Mouse (Mus musculus) limb, embryonic 11.5 days (tissue): Measurements from ENCODE around the gene Rnf39. TPM values are rescaled to one million over a fixed set of nuclear protein-coding genes. Genes with fewer than 3 reads are reported as not detected.

Source experiments
- ATAC-seq: fragments of 200-750 bp; cut with Nextera tagmentation; 2 replicates; pipeline ENCODE4 v1.8.0; 2017; ENCODE audit warnings: low read depth; ENCODE audit not compliant: insufficient number of reproducible peaks, low FRiP score, low TSS enrichment
- DNase-seq: peaks from one replicate; pipeline ENCODE4 v3.0.0-alpha.2; 2015; ENCODE audit warnings: low spot score
- H3K27ac ChIP-seq: fragments of 300-500 bp; sonication (generic); replicated peaks from 2 replicates; pipeline ENCODE4 v1.5.1; 2014; ENCODE audit warnings: low read depth, mild to moderate bottlenecking, low read length
- H3K27me3 ChIP-seq: fragments of 300-500 bp; sonication (generic); 2 replicates; pipeline ENCODE4 v1.6.1; 2014; ENCODE audit warnings: mild to moderate bottlenecking, low read length, mixed read lengths; ENCODE audit not compliant: control insufficient read depth, insufficient read depth
- H3K36me3 ChIP-seq: fragments of 300-500 bp; sonication (generic); 2 replicates; pipeline ENCODE4 v1.6.1; 2014; ENCODE audit warnings: mild to moderate bottlenecking, low read length, moderate library complexity, mixed read lengths; ENCODE audit not compliant: control insufficient read depth, insufficient read depth
- H3K4me1 ChIP-seq: fragments of 300-500 bp; sonication (generic); 2 replicates; pipeline ENCODE4 v1.6.1; 2014; ENCODE audit warnings: low read length, mixed read lengths; ENCODE audit not compliant: control insufficient read depth, insufficient read depth
- H3K4me2 ChIP-seq: fragments of 300-500 bp; sonication (generic); 2 replicates; pipeline ENCODE4 v1.6.1; 2014; ENCODE audit warnings: low read depth, mild to moderate bottlenecking, moderate library complexity; ENCODE audit not compliant: severe bottlenecking
- H3K4me3 ChIP-seq: fragments of 300-500 bp; sonication (generic); 2 replicates; pipeline ENCODE4 v1.5.1; 2014; ENCODE audit warnings: low read depth, low read length
- H3K9ac ChIP-seq: fragments of 300-500 bp; sonication (generic); 2 replicates; pipeline ENCODE4 v1.6.1; 2014; ENCODE audit warnings: mild to moderate bottlenecking, low read length
- H3K9me3 ChIP-seq: fragments of 300-500 bp; sonication (generic); 2 replicates; pipeline ENCODE4 v1.6.1; 2016; ENCODE audit warnings: low read length; ENCODE audit not compliant: control insufficient read depth
- WGBS: fragments of 180-500 bp; shearing (Covaris S2); extraction: QIAGEN DNeasy Blood & Tissue Kit; methylation state at CpG from one replicate; pipeline ENCODE4 v1.1.7; 2014; 5-methylcytosine and 5-hydroxymethylcytosine counted together
- polyA plus RNA-seq: library from polyadenylated mRNA; unstranded; fragments of >200 nt; fragmentation: Nextera tagmentation; extraction: Ambion mirVana; gene quantifications from 2 replicates; pipeline ENCODE4 v1.2.1, GENCODE M21; 2014

The Rnf39 gene
- polyA plus RNA-seq, 1 experiment from 2014 or later, result 0.45 TPM

DNA sequence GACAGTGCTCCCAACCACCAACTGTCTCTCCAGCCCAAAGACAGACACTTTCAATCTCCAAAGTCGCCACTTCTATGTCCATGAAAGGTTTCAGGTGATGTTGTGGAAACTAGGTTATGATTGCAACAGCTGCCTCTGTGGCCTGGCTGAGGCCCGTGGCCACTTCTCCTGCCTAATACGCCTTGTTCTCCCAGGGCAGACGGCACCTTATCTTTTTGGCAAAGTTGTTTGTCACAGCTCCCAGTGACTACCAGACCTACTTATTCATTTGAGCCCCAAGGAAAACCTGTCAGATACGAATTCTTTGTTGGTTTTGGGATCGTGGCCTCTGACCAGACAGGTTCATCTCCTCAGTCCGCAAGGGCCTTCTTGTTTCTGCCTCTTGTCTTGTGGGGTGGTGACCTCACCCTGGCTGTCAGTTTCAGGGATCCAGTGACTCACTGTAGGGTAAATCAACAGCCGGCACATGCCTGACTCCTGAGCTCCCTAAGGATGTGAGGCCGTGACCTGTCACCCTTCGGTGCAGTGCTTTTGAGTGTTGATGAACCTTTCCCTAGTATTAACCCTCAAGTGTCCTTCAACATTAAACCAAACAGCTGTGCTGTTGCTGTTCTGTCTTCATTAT is 15.1 kb upstream of the Rnf39 start:
- WGBS, result 50% methylated on average over 10 of the region's 10 CpGs
- Histone ChIP-seq H3K4me3 (no peak overlapping the region), H3K27ac (no peak overlapping the region), H3K9me3 (no peaks in the 10 kb centered on the region), H3K9ac (no peak overlapping the region), H3K27me3 (no peaks in the 10 kb centered on the region), H3K4me1 (no peaks in the 10 kb centered on the region), H3K36me3 (no peaks in the 10 kb centered on the region), H3K4me2 (no peak overlapping the region)
- ATAC-seq (no peak), DNase-seq (no peak)

DNA sequence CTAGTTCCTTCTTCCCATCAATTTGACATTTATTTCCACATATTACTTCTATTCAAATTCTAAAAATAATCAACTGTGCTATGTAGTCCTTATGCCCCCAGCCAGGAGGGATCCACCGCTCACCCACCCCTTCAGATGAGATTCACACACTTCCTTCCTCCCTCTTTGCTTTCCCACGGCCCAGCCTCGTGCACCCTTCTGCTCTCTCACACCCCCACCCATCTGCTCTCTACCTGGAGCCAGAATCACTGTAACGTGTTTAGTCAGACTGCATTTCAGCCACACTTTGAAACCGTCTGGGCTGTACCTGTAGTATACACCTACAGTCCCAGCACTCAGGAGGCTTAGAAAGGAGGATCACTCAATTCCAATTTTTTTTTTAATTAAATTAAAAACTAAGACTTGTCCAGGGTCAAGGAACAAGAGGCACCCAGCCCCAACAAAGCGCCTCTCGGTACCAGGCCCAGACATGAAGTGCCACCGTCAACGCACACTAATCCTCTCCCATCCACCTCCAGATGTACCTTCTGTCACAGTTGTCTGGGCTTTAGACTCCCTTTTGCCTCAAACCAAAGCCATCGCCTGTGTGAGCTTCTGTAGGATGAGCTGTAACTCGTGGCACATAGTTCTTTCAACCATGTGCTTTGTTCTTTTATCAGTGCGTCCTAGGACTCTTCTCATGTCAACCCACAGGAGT is 13.3 kb upstream of the Rnf39 start:
- Histone ChIP-seq H3K4me1 (no peaks in the 10 kb centered on the region), H3K27me3 (no peaks in the 10 kb centered on the region), H3K4me2 (no peak overlapping the region), H3K9ac (no peak overlapping the region), H3K27ac (no peak overlapping the region), H3K4me3 (no peak overlapping the region), H3K36me3 (no peaks in the 10 kb centered on the region), H3K9me3 (no peaks in the 10 kb centered on the region)
- no peak for ATAC-seq
- no peak for DNase-seq
- 76% methylated on average over 12 of the region's 12 CpGs for WGBS

DNA sequence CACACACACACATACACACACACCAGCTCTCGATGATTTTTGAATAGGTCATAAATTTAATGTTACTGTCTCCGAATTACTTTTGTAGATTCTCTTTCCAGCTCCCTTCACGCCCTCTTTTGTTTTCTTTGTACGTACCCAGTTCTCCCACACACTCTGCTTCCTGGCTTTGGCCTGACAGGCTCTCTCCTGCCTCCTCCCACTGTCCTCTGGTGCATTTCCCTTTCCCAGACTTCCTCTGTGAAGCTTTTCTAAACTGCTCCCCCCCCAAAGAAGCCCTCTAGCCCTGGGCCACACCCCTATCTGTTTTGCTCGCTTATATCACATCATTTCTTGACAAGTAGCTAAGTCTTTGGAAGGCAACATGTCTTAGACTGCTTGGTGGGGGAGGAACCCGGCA is 12.5 kb upstream of the Rnf39 start:
- Histone ChIP-seq H3K4me2 (no peak overlapping the region), H3K9ac (no peak overlapping the region), H3K36me3 (no peaks in the 10 kb centered on the region), H3K27ac (no peak overlapping the region), H3K9me3 (no peaks in the 10 kb centered on the region), H3K27me3 (no peaks in the 10 kb centered on the region), H3K4me1 (no peaks in the 10 kb centered on the region), H3K4me3 (no peak overlapping the region)
- ATAC-seq (no peak), DNase-seq (no peak)
- 81% methylated on average over 6 of the region's 6 CpGs for WGBS

DNA sequence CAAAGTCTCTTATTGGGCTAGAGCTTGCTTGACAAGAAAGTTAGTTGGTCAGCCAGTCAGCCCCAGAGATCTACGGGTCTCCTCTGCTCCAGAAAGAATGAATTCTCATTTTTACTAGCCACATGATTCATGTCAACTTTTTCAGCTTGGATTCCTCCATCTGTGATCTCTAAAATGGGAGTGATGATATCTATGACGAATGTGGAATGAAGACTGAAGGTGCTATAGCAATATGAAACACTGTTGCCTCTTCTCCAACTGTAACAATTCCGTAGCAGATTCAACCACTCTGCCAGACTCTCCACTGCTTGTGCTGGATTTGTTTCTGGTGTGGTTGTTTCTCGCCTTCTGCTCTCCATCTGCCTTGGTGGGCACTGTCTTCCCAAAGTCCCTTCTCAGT is 11.6 kb upstream of the Rnf39 start:
- H3K27ac ChIP-seq, result no peak overlapping the region
- no peaks in the 10 kb centered on the region for H3K4me1 ChIP-seq
- no peaks in the 10 kb centered on the region for H3K27me3 ChIP-seq
- 83% methylated on average over 4 of the region's 4 CpGs for WGBS
- H3K9me3 ChIP-seq, result no peaks in the 10 kb centered on the region
- DNase-seq (no peak), ATAC-seq (no peak)
- H3K4me3 ChIP-seq, result no peak overlapping the region
- no peaks in the 10 kb centered on the region for H3K36me3 ChIP-seq
- no peak overlapping the region for H3K9ac ChIP-seq
- H3K4me2 ChIP-seq, result no peak overlapping the region

DNA sequence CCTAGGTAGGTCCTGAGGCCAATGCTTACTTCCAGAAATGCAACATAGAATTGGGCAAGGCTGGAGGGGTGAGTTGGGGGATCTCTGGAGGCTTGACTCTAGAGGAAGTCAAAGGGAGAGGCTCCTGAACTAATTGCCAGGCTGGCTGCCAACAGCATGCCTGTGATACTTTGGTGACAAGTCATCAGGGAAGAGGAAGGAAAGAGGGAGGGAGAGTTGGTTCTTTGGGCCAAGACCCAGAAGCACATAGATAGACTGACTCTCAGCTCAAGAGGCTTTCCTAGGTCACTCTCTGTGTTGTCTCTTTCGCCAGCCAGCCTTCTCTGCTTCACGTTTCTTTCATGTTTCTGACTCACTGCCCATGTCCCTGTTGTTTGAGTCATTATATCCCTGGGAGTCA is 10.9 kb upstream of the Rnf39 start:
- H3K27ac ChIP-seq, result no peak overlapping the region
- no peaks in the 10 kb centered on the region for H3K27me3 ChIP-seq
- H3K9me3 ChIP-seq, result no peaks in the 10 kb centered on the region
- WGBS, result 70% methylated on average over 2 of the region's 2 CpGs
- ATAC-seq, result no peak
- no peaks in the 10 kb centered on the region for H3K36me3 ChIP-seq
- H3K4me2 ChIP-seq, result no peak overlapping the region
- H3K4me1 ChIP-seq, result no peaks in the 10 kb centered on the region
- H3K4me3 ChIP-seq, result no peak overlapping the region
- no peak for DNase-seq
- H3K9ac ChIP-seq, result no peak overlapping the region

DNA sequence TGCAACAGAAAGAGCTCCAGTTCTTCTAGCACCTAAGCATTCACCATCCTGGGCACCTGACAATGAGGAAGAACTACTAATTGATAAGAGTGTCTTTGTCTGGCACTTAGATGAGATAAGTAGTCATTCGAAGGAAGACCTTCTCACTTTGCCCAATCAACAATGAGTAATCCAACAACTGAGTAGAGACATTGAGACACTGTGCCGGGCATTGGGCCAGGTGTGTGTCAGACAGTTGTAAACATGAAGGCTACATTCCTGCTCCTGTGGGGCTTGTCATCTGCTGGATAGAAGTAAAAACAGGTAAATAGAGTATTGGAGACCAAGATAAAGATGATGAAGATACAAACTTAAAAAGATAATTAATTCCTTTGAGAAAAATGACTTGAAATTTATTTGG is 4.7 kb upstream of the Rnf39 start:
- no peak for ATAC-seq
- H3K27ac ChIP-seq, result no peak overlapping the region
- no peak overlapping the region for H3K4me2 ChIP-seq
- H3K27me3 ChIP-seq, result peaks cover 17% of the 10 kb centered on the region
- H3K4me3 ChIP-seq, result no peak overlapping the region
- H3K9me3 ChIP-seq, result no peaks in the 10 kb centered on the region
- no peak for DNase-seq
- H3K4me1 ChIP-seq, result peaks cover 2% of the 10 kb centered on the region; the same call in 1 of the 2 replicates
- no peak overlapping the region for H3K9ac ChIP-seq
- WGBS, result 85% methylated on average over 2 of the region's 2 CpGs
- no peaks in the 10 kb centered on the region for H3K36me3 ChIP-seq

DNA sequence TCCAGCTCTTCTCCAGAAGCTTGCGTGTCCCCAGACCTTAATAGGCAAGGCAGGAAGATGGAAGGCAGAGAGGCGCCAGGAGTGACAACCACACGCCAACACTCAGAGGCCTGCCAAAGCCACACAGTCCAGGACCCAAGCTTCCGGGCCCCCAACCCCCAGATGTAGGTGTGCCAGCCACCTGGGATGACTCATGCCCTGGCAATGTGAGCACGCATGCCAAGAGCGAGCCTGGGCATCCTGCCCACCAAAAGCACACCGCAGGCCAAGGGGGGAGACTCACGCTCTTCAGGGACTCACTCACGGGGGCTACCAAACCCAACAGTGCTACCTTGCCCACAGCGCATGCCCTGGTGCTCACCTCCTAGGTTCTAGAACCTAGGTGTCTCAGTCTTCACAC is 327 bp upstream of the Rnf39 start:
- ATAC-seq (no peak), DNase-seq (no peak)
- peak overlapping the region; percentile 40 for H3K4me3 ChIP-seq
- H3K4me1 ChIP-seq, result peaks cover 12% of the 10 kb centered on the region
- peak overlapping the region; percentile 67 for H3K4me2 ChIP-seq
- peaks cover 38% of the 10 kb centered on the region for H3K27me3 ChIP-seq
- no peaks in the 10 kb centered on the region for H3K9me3 ChIP-seq
- WGBS, result 52% methylated on average over 10 of the region's 10 CpGs
- no peak overlapping the region for H3K27ac ChIP-seq
- H3K36me3 ChIP-seq, result no peaks in the 10 kb centered on the region
- no peak overlapping the region for H3K9ac ChIP-seq

DNA sequence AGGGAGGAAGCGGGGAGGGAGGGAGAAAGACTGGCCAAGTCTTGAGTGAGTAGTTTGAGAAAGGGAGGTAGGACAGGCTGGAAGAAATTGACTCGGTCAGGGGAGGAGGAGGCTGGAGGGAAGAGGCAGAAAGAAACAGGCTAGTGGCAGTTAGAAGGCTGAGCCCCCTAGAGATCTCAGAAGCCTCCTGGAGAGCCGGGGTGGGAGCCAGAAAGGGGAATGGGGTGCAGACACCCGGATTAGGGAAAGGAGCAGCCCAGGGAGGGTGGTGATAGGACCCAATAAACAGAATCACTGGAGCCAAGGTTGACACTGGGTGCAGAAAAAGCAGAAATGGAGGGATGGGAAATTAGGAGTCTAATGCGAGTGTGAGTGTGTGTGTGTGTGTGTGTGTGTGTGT is 973 bp downstream of the Rnf39 start:
- Histone ChIP-seq H3K27me3 (peaks cover 38% of the 10 kb centered on the region), H3K36me3 (no peaks in the 10 kb centered on the region), H3K4me2 (0 out of 2 replicates have a peak overlapping the region, but pooled peaks have one; percentile 67), H3K27ac (no peak overlapping the region), H3K9me3 (no peaks in the 10 kb centered on the region), H3K4me3 (no peak overlapping the region), H3K9ac (no peak overlapping the region), H3K4me1 (peaks cover 12% of the 10 kb centered on the region)
- ATAC-seq (no peak), DNase-seq (no peak)
- WGBS, result 19% methylated on average over 5 of the region's 5 CpGs
